Mouse (Mus musculus): ENCODE measurements at regions not wholly inside any gene's neighbourhood (a gene's known extent, or its start where the extent isn't known, plus 50 kb on each side); places are given as distances from the start of the nearest gene placed in this dataset.

- H3K27ac ChIP-seq (ENCODE audit: insufficient read depth, low read depth, low read length, poor library complexity, severe bottlenecking): no peak overlapping the region
- no peaks in the 10 kb centered on the region for H3K4me1 ChIP-seq (ENCODE audit: control insufficient read depth in 2 of 2, insufficient read depth in 2 of 2, low read length in 2 of 2, poor library complexity in 1 of 2)
- H3K36me3 ChIP-seq (ENCODE audit: control insufficient read depth, insufficient read depth, low read length, poor library complexity, severe bottlenecking): no peaks in the 10 kb centered on the region
- in situ Hi-C loops (cut with MboI; ENCODE audit: low sequenced_read_pairs in 2 of 2, unreplicated experiment in 2 of 2): no loop called here
- no peak for TF ChIP-seq MAFK (IDR thresholded peaks at IDR 0.05; ENCODE audit: insufficient read depth, low read depth, low read length)
- TF ChIP-seq CHD2 (IDR thresholded peaks at IDR 0.05; ENCODE audit: low read depth, low read length): no peak
- TF ChIP-seq ZNF384 (IDR thresholded peaks at IDR 0.05; ENCODE audit: low read depth, low read length): no peak
- no peak for TF ChIP-seq HCFC1 (IDR thresholded peaks at IDR 0.05; ENCODE audit: borderline replicate concordance, insufficient read depth, low read length)
- TF ChIP-seq ZC3H11A (IDR thresholded peaks at IDR 0.05; ENCODE audit: borderline replicate concordance, low read depth, low read length): no peak
- H3K4me3 ChIP-seq (ENCODE audit: insufficient read depth in 1 of 2, low read depth in 1 of 2, low read length in 2 of 2, poor library complexity in 1 of 2, severe bottlenecking in 1 of 2): no peak overlapping the region
- no peak for DNase-seq (ENCODE audit: low read depth, low spot score)
- H3K9me3 ChIP-seq (ENCODE audit: control insufficient read depth, insufficient read depth, low read depth, low read length): no peaks in the 10 kb centered on the region
- no peak overlapping the region for H3K9ac ChIP-seq (ENCODE audit: insufficient read depth, low read depth, low read length, poor library complexity, severe bottlenecking)
Measured at GRCm38 (mm10) chr11:89896854-89897253, 105.8 kb downstream of the Pctp start.

GRCm38 (mm10) chr11:89871587-89871986 is 94.1 kb upstream of the Ankfn1 start:
- H3K27ac ChIP-seq (ENCODE audit: insufficient read depth, low read depth, low read length, poor library complexity, severe bottlenecking): no peak overlapping the region
- no peak overlapping the region for H3K9ac ChIP-seq (ENCODE audit: insufficient read depth, low read depth, low read length, poor library complexity, severe bottlenecking)
- H3K4me3 ChIP-seq (ENCODE audit: insufficient read depth in 1 of 2, low read depth in 1 of 2, low read length in 2 of 2, poor library complexity in 1 of 2, severe bottlenecking in 1 of 2): no peak overlapping the region
- no peaks in the 10 kb centered on the region for H3K4me1 ChIP-seq (ENCODE audit: control insufficient read depth in 2 of 2, insufficient read depth in 2 of 2, low read length in 2 of 2, poor library complexity in 1 of 2)
- DNase-seq (ENCODE audit: low read depth, low spot score): no peak
- in situ Hi-C loops (cut with MboI; ENCODE audit: low sequenced_read_pairs in 2 of 2, unreplicated experiment in 2 of 2): no loop called here
- H3K36me3 ChIP-seq (ENCODE audit: control insufficient read depth, insufficient read depth, low read length, poor library complexity, severe bottlenecking): no peaks in the 10 kb centered on the region
- no peaks in the 10 kb centered on the region for H3K9me3 ChIP-seq (ENCODE audit: control insufficient read depth, insufficient read depth, low read depth, low read length)
- no peak for TF ChIP-seq MAFK (IDR thresholded peaks at IDR 0.05; ENCODE audit: insufficient read depth, low read depth, low read length)
- no peak for TF ChIP-seq ZC3H11A (IDR thresholded peaks at IDR 0.05; ENCODE audit: borderline replicate concordance, low read depth, low read length)
- TF ChIP-seq CHD2 (IDR thresholded peaks at IDR 0.05; ENCODE audit: low read depth, low read length): no peak
- no peak for TF ChIP-seq ZNF384 (IDR thresholded peaks at IDR 0.05; ENCODE audit: low read depth, low read length)
- no peak for TF ChIP-seq HCFC1 (IDR thresholded peaks at IDR 0.05; ENCODE audit: borderline replicate concordance, insufficient read depth, low read length)

GRCm38 (mm10) chr11:89867575-89867974 is 90.1 kb upstream of the Ankfn1 start:
- TF ChIP-seq ZC3H11A (IDR thresholded peaks at IDR 0.05; ENCODE audit: borderline replicate concordance, low read depth, low read length): no peak
- TF ChIP-seq ZNF384 (IDR thresholded peaks at IDR 0.05; ENCODE audit: low read depth, low read length): no peak
- Histone ChIP-seq H3K4me3 (ENCODE audit: insufficient read depth in 1 of 2, low read depth in 1 of 2, low read length in 2 of 2, poor library complexity in 1 of 2, severe bottlenecking in 1 of 2) (no peak overlapping the region), H3K9ac (ENCODE audit: insufficient read depth, low read depth, low read length, poor library complexity, severe bottlenecking) (no peak overlapping the region), H3K36me3 (ENCODE audit: control insufficient read depth, insufficient read depth, low read length, poor library complexity, severe bottlenecking) (no peaks in the 10 kb centered on the region), H3K9me3 (ENCODE audit: control insufficient read depth, insufficient read depth, low read depth, low read length) (no peaks in the 10 kb centered on the region), H3K27ac (ENCODE audit: insufficient read depth, low read depth, low read length, poor library complexity, severe bottlenecking) (no peak overlapping the region), H3K4me1 (ENCODE audit: control insufficient read depth in 2 of 2, insufficient read depth in 2 of 2, low read length in 2 of 2, poor library complexity in 1 of 2) (no peaks in the 10 kb centered on the region)
- in situ Hi-C loops (cut with MboI; ENCODE audit: low sequenced_read_pairs in 2 of 2, unreplicated experiment in 2 of 2): no loop called here
- no peak for DNase-seq (ENCODE audit: low read depth, low spot score)

GRCm38 (mm10) chr11:89856184-89856769 is 78.8 kb upstream of the Ankfn1 start:
- TF ChIP-seq ZNF384 (IDR thresholded peaks at IDR 0.05; ENCODE audit: low read depth, low read length): no peak
- no peak for TF ChIP-seq HCFC1 (IDR thresholded peaks at IDR 0.05; ENCODE audit: borderline replicate concordance, insufficient read depth, low read length)
- no peak for TF ChIP-seq CHD2 (IDR thresholded peaks at IDR 0.05; ENCODE audit: low read depth, low read length)
- no peak for TF ChIP-seq MAFK (IDR thresholded peaks at IDR 0.05; ENCODE audit: insufficient read depth, low read depth, low read length)
- TF ChIP-seq ZC3H11A (IDR thresholded peaks at IDR 0.05; ENCODE audit: borderline replicate concordance, low read depth, low read length): no peak
- no peak overlapping the region for H3K9ac ChIP-seq (ENCODE audit: insufficient read depth, low read depth, low read length, poor library complexity, severe bottlenecking)
- no peaks in the 10 kb centered on the region for H3K4me1 ChIP-seq (ENCODE audit: control insufficient read depth in 2 of 2, insufficient read depth in 2 of 2, low read length in 2 of 2, poor library complexity in 1 of 2)
- H3K36me3 ChIP-seq (ENCODE audit: control insufficient read depth, insufficient read depth, low read length, poor library complexity, severe bottlenecking): no peaks in the 10 kb centered on the region
- no peak for DNase-seq (ENCODE audit: low read depth, low spot score)
- in situ Hi-C loops (cut with MboI; ENCODE audit: low sequenced_read_pairs in 2 of 2, unreplicated experiment in 2 of 2): no loop called here
- H3K4me3 ChIP-seq (ENCODE audit: insufficient read depth in 1 of 2, low read depth in 1 of 2, low read length in 2 of 2, poor library complexity in 1 of 2, severe bottlenecking in 1 of 2): no peak overlapping the region
- H3K9me3 ChIP-seq (ENCODE audit: control insufficient read depth, insufficient read depth, low read depth, low read length): no peaks in the 10 kb centered on the region
- H3K27ac ChIP-seq (ENCODE audit: insufficient read depth, low read depth, low read length, poor library complexity, severe bottlenecking): no peak overlapping the region

- Histone ChIP-seq H3K9me3 (ENCODE audit: control insufficient read depth, insufficient read depth, low read depth, low read length) (no peaks in the 10 kb centered on the region), H3K27ac (ENCODE audit: insufficient read depth, low read depth, low read length, poor library complexity, severe bottlenecking) (no peak overlapping the region), H3K9ac (ENCODE audit: insufficient read depth, low read depth, low read length, poor library complexity, severe bottlenecking) (no peak overlapping the region), H3K4me1 (ENCODE audit: control insufficient read depth in 2 of 2, insufficient read depth in 2 of 2, low read length in 2 of 2, poor library complexity in 1 of 2) (no peaks in the 10 kb centered on the region), H3K36me3 (ENCODE audit: control insufficient read depth, insufficient read depth, low read length, poor library complexity, severe bottlenecking) (no peaks in the 10 kb centered on the region), H3K4me3 (ENCODE audit: insufficient read depth in 1 of 2, low read depth in 1 of 2, low read length in 2 of 2, poor library complexity in 1 of 2, severe bottlenecking in 1 of 2) (no peak overlapping the region)
- in situ Hi-C loops (cut with MboI; ENCODE audit: low sequenced_read_pairs in 2 of 2, unreplicated experiment in 2 of 2): no loop called here
- no peak for TF ChIP-seq ZC3H11A (IDR thresholded peaks at IDR 0.05; ENCODE audit: borderline replicate concordance, low read depth, low read length)
- no peak for TF ChIP-seq CHD2 (IDR thresholded peaks at IDR 0.05; ENCODE audit: low read depth, low read length)
- no peak for TF ChIP-seq MAFK (IDR thresholded peaks at IDR 0.05; ENCODE audit: insufficient read depth, low read depth, low read length)
- TF ChIP-seq ZNF384 (IDR thresholded peaks at IDR 0.05; ENCODE audit: low read depth, low read length): no peak
- TF ChIP-seq HCFC1 (IDR thresholded peaks at IDR 0.05; ENCODE audit: borderline replicate concordance, insufficient read depth, low read length): no peak
- no peak for DNase-seq (ENCODE audit: low read depth, low spot score)
Measured at GRCm38 (mm10) chr11:89841853-89842252, 64.4 kb upstream of the Ankfn1 start.

Data from ES-E14 (cell line).